Mouse (Mus musculus) mammary gland, adult 2 months (tissue): ENCODE results near the gene Fam229a. TPM values are rescaled to one million over a fixed set of nuclear protein-coding genes. Genes with fewer than 3 reads are reported as not detected.

Experiments used
- polyA plus RNA-seq: library from polyadenylated mRNA; depleted of rRNA; stranded (reverse); fragments of >200 nt; gene quantifications from 2 replicates; pipeline ENCODE4 v1.2.3, GENCODE M21; 2012; ENCODE audit warnings: low replicate concordance; rRNA removed

Gene Fam229a
- 0.80 TPM in 1 of 2 replicates, not detected in the other for polyA plus RNA-seq

DNA sequence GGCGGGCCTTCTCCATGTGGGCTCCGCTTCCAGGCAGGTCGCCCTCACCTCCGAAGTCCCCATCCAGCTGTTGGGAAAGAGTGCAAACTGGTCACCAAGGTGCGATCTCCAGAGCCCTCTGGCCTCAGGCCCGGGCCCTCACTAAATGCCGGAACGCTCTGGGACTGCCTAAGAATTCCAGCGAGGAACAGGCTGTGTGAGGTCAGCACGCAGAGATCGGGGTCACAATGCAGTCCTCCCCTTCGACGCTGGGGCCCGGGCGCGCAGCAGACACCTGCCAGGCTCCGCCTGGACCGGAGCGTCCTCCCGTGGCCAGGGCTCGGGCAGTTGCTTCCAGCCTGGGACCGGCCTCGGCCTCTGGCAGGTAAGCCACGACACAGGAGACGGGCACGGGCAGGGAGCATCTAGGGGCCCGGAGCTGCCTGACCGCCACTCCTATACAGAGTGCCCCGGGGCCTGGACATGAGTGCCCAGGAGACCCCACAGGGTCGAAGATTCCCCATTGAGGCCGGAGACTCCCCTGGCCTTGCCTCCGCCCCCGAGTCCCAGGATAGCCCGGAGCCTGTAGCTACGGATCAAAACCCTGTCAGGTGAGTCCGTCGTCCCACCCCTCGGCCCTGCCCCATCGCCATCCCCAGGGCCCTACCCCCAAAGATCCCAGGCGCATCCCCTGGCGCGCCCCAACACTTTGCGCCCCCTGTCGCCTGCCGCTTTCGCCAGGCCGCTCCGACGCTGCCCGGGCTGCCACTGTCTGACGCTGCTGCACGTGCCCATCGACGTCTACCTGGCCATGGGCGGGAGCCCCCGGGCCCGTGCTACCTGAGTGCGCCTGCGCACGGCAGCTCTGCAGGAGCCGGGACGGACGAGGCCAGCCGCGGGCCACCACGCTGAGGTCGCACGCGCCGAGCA lies at the start of gene Fam229a, which contains the start of gene Tssk3:
TSS of gene Fam229a (plus strand) at position 219 of the 909 bp plus-strand sequence.
TSS of gene Tssk3 (minus strand) at position 51 of the 909 bp plus-strand sequence.

DNA sequence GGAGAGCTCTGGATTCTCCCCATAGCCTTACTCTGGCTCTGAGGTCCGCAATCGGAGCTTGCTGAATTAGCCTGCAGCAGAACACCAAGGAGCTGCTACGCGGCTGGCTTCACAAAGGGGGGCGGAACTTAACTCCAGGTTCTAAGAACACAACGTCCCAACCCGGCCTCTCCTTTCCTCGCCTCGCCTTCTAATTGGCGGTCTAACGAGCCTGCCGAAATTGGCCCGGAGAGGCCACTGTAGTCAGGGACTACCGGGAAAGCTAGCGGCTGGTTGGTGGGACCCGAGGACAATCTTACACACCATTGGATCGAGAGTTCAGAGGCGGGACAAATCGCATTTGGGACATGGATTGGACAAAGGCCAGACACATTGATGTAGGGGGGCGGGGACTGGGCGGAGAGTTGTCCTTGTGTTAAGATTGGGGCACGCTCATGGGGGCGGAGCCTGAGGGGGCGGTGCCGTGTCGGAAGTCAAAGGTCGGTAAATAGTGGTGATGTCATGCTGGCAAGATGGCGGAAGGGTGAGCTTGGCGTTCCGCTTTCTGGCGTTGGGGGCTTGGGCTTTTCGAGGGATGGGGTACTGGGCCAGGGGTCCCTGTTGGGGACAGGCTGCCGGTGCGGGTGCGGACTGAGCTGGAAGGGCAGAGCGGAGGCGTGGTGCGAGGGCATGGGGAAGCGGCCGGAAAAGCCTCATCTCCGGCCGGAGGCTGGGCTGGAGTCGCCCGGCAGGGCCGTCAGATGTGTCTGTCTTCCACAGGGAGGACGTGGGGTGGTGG lies 29.6 kb upstream of the Fam229a start, which contains the start of gene Bsdc1:
TSS of gene Bsdc1 (plus strand) at position 399 of the 778 bp plus-strand sequence.

DNA sequence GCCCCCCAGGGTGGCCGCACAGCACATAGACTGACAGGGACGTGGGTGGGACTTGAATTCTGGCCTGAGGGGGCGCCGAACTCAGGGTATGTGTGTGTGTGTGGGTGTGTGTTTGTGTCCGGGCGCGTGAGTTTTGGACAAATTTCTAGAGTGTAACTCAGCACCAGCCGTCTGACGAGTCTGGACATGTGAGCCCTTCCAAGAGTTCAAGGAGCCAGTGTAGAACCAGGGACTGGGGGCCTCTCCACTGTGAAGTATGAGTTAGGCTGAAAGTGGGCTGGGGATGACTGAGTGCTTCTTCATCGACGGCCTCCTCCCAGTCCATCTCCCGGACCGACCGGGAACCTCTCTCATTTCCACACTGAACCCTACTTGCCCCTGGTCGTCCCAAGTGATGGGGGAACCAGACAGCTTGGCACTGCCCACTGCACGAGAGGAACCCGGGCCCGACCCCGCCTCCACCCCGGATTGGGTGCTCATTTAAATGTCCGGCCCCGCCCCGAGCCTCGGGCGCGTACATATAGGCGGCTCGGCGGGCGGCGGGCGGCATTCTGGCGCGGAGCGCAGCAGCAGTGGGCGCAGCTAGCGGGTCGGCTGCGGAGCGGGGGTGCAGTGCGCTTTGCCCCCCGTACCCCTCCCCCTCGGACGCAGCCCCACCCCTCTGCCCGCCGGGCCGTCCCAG lies 22.2 kb downstream of the Fam229a start, which contains the start of gene Marcksl1:
TSS of gene Marcksl1 (plus strand) at position 496 of the 682 bp plus-strand sequence.

Other genes with a start within 250 kb of the Fam229a start
- gene C77080, start 229.8 kb upstream of the Fam229a start, polyA plus RNA-seq = 24.0 and 41.3 TPM in 2 replicates
- gene Sync, start 203.6 kb upstream of the Fam229a start, polyA plus RNA-seq = 0.90 and 3.5 TPM in 2 replicates
- gene Rbbp4, start 155.8 kb upstream of the Fam229a start, polyA plus RNA-seq = 18.0 and 32.5 TPM in 2 replicates
- gene Zbtb8os, start 155.5 kb upstream of the Fam229a start, polyA plus RNA-seq = 8.7 and 14.4 TPM in 2 replicates
- gene Zbtb8a, start 113.1 kb upstream of the Fam229a start, polyA plus RNA-seq = 12.2 and 16.3 TPM in 2 replicates
- 0.49 and 0.75 TPM in 2 replicates for gene Zbtb8b, start 50.3 kb upstream of the Fam229a start, polyA plus RNA-seq
- gene Bsdc1, start 29.6 kb upstream of the Fam229a start, polyA plus RNA-seq = 16.3 and 19.6 TPM in 2 replicates
- gene Tssk3, start 168 bp upstream of the Fam229a start, polyA plus RNA-seq = not detected in 2 replicates
- gene Marcksl1, start 22.4 kb downstream of the Fam229a start, polyA plus RNA-seq = 45.2 and 71.8 TPM in 2 replicates
- 48.9 and 65.4 TPM in 2 replicates for gene Hdac1, start 51.5 kb downstream of the Fam229a start, polyA plus RNA-seq
- gene Lck, start 82.5 kb downstream of the Fam229a start, polyA plus RNA-seq = 83.2 and 90.2 TPM in 2 replicates
- 5.7 and 7.0 TPM in 2 replicates for gene Fam167b, start 87.4 kb downstream of the Fam229a start, polyA plus RNA-seq
- 207 and 300 TPM in 2 replicates for gene Eif3i, start 109.5 kb downstream of the Fam229a start, polyA plus RNA-seq
- gene Tmem234, start 109.5 kb downstream of the Fam229a start, polyA plus RNA-seq = 162 and 188 TPM in 2 replicates
- gene Dcdc2b, start 123.1 kb downstream of the Fam229a start, polyA plus RNA-seq = 2.0 and 2.8 TPM in 2 replicates
- 42.1 and 57.1 TPM in 2 replicates for gene Iqcc, start 127.9 kb downstream of the Fam229a start, polyA plus RNA-seq
- 20.3 and 21.3 TPM in 2 replicates for gene Ccdc28b, start 132.8 kb downstream of the Fam229a start, polyA plus RNA-seq
- gene Txlna, start 149.9 kb downstream of the Fam229a start, polyA plus RNA-seq = 30.1 and 36.2 TPM in 2 replicates
- 25.7 and 52.9 TPM in 2 replicates for gene Kpna6, start 181.6 kb downstream of the Fam229a start, polyA plus RNA-seq
- gene Tmem39b, start 205.6 kb downstream of the Fam229a start, polyA plus RNA-seq = 33.4 and 41.8 TPM in 2 replicates